Mouse (Mus musculus) hindlimb bud, embryonic 11.5 days (tissue): ENCODE data around the gene Atp1b2.

Experiments
- DNase-seq: peaks from one replicate; pipeline ENCODE4 v3.0.0-alpha.2; 2012; ENCODE audit warnings: low read depth, low spot score; ENCODE audit errors: extremely low spot score

Gene Atp1b2

DNA sequence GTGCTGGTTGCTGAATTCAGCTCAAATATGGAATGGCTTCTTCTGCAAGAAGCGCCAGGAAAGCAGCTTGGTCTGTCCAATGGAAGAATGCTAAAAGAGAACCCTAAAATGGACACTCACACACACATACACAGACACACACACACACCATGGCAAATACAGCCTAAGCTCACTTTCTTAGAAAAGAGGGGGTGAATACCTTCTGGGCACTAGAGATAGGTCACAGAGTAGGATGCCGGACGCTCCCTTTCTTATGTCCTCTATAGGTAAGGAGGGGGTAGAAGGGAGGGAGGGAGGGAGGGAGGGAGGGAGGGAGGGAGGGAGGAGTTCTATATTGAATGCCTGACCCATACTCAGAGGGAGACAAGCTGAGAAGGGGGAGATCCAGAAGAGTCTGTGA, 2.8 kb upstream of the Atp1b2 start:
- no peak for DNase-seq

DNA sequence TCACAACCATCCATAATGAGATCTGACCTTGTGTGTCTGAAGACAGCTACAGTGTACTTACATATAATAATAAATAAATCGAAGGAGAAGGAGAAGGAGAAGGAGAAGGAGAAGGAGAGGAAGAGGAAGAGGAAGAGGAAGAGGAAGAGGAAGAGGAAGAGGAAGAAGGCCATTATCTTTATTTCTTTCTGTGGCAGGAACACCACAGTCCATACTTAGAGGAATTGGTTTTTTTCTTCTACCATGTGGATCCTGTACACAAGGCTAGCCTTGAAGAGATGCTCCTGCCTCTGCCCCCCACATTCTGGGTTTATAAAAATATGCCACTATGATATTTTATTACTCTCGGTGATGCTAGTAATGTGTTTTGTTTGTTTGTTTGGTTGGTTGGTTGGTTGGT, 1.1 kb upstream of the Atp1b2 start:
- no peak for DNase-seq

DNA sequence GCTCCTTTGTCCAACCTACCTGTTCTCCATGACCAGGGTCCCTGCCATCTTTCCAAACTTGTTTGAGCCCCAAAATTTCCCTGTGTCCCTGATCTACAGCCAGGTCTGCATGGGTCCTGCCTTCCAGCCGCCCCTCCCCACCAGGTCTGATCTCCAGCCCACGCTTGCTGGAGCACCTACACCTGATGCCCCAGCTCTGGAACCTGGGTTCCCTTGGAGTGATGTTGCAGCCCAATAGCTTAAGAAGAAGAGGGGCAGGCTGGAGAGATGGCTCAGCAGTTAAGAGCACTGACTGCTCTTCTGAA, 701 bp upstream of the Atp1b2 start:
- DNase-seq = no peak

DNA sequence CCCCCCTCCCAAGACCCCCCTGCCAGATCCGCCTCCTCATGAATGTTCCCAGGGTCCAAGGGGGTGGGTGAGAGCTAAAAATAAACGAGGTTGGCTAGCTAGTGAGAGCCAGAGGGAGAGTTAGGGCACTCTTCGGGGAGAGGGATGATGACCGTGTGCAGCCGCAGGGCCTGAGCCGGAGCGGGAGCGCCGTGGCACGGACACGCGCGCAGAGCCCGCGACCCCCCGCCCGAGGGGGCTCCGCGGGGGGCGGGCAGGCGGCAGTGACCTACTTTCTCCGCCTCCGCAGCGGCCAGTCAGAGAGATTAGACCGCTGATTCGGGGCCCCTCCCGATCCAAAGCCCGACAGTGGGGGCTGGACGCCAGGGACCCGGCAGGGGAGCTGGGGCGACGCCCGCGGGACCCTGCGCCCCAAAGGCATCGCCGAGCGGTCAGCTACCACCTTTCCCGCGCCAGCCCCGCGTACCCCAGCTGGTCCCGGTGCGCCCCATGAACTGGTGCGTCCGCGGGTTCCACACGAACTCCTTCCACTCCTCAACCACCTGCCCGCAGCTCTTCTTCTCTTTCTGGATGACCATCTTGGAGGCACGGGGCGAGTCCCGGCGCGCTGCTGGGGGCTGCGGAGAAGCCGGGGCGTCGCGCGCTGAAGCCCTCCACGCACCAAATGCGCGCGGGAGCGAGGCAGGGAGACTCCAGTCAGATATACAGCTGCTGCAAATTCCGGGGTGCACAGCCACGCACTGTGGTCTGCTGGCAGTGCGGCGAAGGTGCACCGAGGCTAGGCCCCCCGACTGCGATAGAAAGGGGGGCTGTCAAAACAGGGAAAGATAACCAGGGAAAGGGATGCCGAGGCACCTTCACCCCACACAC, 712 bp downstream of the Atp1b2 start:
- DNase-seq = no peak

DNA sequence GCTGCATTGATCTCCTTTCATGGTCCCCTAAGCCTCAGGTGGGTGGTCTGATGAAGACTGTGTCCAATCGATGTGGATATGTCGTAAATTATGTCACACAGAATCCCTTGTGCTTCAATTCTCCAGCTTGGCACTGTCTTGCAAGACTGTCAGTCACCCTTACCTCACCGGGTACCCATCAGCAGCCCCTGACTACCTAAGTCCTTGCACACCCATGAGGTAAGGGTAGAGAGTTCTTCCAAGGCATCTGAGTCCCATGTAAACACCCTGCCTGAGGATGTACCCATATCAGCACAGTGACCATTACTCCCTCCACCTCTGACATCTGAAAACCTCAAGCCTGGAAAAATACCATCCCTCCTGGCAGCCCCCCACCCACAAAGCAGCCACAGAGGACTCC, 1.4 kb downstream of the Atp1b2 start:
- DNase-seq = no peak

DNA sequence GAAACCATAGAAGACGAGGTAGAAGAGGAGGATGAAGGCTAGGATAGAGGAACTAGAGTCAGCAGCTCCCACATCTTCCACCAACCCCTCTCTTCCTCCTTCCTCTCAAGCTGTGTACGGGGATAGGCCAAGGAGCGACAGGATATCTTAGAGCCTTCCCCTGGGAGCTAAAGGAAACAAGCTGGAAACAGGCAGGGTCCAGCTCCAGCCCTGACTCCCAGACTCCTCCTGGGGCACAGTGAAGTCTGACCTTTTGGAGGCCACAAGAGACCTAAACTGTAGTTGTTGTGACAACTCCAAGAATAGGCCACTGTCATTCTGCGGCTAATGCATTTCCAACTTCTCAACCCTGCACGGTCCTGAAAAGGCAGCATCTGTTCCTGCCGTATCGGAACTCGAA, 2.2 kb downstream of the Atp1b2 start:
- DNase-seq = no peak

DNA sequence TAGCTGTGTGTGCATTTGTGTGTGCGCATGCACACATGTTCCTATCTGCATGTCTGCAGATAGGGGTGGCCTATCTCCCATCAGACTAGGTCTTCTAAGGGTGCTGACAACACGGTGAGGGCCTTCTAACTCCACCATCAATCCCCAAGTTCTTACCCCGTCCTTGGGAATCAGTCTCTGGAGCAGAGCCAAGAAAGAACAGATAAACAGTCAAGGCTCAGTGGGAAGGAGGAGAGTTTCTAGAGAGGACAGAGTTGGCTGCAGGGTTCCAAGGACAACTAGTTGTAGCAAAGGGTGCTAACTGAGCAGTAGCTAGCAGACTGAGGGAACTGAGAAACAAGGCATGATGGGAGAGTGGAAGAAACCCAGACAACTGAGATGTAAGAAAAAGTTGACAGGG, 4.0 kb downstream of the Atp1b2 start:
- no peak for DNase-seq

DNA sequence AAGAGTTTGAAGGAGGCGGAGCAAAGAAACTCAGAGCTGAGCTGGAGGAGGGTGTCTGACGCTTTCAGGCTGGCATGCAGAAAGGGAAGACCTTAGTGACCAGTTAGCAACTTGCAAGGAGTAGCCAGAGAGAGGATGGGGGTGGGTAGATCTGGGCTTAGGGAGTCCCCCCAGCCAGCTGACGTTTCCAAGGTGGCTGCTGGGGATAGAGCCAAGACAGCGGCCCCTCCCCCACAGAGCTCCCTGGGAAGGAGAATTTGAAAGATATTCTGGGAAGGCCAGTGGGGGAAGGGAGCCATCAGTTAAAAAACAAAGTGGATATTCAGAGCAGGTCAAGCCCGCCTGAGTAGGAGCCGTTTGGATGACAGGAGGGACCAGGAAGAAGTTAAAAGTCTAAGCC, 5.6 kb downstream of the Atp1b2 start:
- DNase-seq = no peak

DNA sequence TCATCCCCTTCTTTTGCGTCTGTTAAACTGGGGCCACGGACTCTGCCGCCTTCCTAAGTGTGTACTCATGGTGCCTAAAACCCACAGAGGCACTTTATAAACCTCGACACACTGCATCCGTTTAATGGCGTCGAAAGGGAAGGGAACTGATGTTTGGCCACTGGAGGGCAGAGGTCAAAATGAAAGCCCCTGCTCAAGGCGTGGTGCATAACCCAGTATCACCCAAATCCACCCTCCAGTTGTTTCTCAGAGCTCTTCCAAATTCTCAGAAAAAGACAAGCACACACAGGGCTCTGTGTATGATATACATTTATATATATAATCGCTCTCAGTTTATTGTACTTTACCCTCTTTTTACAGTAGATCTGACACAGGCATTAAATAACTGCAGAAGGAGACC, 6.3 kb downstream of the Atp1b2 start:
- DNase-seq = no peak

DNA sequence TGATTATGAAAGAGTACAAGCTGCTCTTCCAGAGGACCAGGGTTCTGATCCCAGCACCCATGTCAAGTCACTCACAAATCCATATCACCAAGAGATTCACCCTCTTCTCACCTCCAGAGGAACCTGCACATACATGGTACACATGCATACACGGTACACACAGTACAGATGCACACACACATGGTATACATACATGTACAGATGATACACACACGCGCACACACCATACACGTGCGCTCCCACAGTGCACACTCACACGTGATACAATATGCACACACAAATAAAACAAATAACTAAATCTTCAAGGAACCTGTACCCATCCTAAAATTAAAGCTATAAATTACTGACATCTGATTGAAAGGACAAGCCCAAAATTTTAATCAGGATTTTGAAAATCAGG, 10.9 kb downstream of the Atp1b2 start:
- no peak for DNase-seq

DNA sequence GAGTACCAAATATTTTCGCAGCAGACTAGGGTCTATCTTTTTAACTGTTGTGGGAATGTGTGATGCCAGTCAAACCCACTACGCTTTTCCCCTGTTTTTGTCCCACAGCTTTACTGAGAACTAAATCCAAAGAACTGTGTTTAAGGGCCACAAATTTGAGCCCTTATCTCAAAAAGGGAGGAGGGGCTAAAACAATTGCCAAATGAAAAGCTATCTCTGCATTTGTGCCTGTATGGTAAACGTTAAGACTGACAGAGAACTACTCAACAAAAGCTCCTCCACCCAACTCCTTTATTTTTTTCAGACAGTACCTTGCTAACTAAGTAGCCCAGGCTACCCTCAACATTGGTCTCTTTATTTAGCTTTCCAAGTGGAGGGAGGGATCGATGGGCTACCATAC, 12.9 kb downstream of the Atp1b2 start:
- DNase-seq = no peak

DNA sequence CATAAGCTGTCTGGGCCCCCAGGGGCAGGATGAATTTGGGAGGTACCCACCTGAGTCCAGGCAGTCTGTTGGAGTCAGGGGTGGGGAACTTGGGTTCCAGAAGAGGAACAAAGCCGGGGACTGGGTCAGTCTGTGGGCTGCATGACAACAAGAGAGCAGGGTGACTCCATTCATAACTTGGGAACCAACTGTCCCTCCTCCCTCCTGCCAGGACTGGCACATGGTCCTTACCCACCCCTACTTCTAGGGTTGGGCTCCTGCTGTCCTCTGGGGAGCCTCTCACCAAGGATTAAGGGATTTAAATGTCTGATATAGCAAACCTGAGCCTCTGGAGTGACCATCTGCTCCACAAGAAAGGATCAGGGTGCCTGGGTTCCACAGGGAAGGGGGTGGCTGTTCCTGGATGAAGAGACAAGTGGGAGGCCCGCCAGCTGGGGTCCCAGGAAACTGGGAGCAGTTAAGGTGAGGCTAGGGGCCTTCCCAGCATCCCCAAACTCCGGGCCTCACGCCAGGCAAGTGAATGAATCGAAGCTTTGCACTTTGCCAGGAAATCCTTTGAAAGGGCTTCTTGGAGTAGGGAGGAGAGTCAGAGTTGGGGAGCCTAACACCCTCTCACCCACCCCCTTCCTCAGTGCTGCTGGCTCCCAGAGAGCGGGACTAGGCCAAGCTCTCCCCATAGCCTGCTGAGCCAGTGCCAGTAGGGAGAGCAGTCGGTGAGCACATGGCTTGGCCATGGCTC, 13.7 kb downstream of the Atp1b2 start:
- DNase-seq = no peak

DNA sequence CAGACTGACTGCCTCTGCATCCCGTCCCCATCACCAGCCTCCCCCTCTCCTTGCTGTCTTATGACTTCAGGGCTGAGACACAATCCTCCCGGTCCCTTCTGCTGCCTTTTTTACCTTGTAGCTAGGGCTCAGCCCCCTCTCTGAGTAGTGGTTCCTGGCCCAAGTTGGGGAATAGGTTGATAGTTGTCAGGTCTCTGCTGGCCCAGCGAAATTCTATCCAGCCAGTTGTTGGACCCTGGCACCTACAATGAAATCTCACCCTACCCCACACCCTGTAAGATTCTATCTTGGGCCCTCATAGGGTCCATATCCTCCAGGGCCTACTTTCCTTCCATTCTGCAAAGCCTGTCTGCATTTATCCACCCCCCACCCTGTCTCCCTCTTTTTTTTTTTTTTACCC, 14.3 kb downstream of the Atp1b2 start:
- no peak for DNase-seq

DNA sequence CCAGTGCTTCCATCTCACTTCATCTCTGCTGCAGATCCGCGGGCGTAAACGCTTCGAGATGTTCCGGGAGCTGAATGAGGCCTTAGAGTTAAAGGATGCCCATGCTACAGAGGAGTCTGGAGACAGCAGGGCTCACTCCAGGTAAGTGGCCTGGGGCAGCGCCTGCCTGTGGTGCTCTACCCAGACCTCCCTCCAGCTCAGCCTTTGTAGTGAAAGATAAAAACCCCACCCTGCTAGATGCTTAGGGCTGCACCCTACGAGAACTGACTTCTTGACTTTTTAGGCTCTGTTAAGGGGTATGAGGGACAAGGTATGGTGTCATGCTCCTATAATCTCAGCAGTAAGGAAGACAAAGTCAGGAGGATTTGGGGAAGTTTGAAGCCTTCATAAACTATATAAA, 15.1 kb downstream of the Atp1b2 start:
- no peak for DNase-seq

DNA sequence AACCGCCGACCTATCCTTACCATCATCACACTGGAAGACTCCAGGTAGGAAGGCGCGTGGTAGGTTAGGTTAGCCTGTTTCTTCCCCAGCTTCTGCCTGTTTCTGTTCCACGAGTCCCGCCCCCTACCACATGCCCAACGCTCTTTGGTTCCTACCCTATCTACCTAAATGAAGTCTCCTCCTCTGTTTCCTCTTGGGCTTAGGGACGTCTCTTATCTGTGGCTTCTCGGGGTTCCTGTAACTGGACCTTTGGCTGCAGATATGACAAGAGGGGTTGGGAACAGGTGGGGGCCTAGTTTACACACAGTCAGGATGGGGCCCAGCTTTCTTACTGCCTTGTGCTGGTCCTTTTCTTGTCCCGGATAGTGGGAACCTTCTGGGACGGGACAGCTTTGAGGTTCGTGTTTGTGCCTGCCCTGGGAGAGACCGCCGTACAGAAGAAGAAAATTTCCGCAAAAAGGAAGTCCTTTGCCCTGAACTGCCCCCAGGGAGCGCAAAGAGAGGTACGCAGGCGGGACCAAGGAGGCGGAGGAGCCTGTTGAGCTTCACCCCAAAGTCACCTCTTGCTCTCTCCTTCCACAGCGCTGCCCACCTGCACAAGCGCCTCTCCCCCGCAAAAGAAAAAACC, 16.4 kb downstream of the Atp1b2 start:
- no peak for DNase-seq

DNA sequence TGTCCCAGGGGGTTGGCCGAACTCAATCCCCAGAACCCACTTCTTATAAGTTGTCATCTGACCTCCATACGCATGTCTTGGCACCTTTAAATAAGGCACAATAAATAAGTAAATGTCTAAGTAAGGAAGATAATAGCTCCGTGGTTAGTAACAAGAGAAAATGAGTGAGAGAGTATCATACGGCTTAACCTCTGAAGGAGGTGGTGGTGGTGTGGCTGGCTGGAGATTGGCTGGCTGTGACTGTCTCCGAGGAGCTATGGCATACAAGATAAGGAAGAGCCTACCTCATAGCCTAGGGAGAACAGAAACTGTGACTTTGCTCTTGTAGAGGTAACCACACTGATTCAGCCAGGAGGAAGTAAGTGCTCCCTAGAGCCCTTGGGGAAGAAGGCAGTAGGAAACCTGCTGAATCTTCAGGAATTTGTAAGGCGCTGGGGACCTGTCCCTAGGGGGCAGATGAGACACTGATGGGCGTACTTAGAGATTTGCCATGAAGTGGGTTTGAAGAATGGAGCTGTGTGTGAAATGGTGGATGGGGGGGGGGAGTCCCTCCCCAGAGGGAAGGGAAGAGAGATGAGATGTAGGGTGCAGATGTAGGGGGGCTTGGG, 19.9 kb downstream of the Atp1b2 start:
- no peak for DNase-seq

DNA sequence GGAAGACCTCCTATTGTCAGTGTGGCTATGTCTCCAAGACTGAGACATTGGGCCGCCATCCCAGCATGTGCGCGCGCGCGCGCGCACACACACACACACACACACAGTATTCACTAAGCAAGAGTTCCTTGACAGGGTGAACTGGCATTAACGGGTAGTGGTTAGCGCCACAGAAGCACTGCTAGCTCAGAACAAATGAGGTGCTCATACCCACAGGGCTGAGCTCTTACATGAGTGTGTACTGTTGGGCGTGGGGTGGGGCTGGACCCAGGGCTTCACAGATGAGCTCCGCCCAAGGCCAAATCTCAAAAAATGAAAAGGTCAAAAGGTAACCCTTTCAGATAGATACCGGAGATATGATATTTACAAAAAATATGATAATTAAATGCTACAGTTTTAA, 20.8 kb downstream of the Atp1b2 start:
- no peak for DNase-seq

DNA sequence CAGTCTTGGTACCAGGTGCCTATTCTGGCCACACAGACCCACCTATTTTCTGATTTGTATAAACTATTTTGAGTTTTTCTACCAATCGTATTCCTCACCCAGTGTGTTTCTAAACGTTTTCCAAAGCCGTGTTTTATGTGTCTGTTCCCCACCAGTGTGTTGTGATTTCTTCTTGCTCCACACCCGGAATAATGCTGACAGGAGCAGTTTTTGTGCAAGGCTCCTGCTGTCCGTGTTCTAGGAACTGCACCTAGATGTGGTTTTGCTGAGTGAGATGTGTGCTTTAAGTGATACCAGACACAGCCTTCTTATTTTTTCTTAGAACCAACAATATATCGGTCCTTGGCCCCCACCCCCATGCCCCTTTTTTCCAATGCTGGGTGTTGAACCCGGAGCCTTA, 21.7 kb downstream of the Atp1b2 start:
- no peak for DNase-seq

DNA sequence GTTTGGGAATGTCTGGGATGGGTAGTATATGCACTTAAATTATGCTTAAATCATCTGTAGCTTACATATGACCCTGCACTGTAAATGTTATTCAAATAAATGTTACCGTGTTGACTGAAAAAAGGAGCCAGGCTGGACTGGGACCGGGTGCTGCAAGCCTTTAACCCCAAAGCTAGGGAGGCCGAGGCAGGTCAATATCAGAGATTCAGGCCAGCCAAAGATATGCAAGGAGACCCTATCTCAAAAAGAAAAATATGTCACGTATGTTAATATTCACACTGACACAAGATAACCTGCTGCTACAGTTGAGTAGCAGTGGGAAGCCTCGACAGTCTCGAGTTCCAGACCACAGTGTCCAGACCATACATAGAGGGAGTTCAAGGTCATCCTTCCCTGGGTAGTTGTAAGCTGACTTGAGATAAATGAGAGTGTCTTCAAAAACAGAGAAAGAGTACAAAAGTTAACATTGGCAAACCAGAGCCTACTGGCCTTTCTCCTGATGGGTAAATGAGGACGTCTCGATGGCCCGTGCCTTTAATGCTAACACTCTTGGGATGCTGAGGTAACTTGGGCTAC, 23.4 kb downstream of the Atp1b2 start:
- DNase-seq = no peak

DNA sequence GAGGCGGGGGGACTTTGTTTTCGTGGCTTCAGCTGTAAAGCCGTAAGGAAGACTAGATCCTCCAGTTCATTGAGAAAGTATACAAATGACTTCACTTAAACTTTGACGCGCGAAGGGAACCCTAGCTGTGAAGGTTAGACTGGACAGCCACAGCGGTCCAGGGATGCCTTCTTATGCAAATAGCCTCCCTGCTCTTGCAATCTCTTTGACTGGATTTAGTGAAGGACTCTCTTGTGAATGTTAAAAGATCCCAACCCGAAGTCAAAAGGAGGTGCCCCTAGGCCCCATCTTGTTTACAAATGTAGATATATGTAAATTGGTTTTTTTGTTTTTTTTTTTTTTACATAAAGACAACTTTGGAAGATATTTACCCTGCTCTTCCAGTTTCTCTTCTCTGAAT, 23.9 kb downstream of the Atp1b2 start:
- DNase-seq = no peak

DNA sequence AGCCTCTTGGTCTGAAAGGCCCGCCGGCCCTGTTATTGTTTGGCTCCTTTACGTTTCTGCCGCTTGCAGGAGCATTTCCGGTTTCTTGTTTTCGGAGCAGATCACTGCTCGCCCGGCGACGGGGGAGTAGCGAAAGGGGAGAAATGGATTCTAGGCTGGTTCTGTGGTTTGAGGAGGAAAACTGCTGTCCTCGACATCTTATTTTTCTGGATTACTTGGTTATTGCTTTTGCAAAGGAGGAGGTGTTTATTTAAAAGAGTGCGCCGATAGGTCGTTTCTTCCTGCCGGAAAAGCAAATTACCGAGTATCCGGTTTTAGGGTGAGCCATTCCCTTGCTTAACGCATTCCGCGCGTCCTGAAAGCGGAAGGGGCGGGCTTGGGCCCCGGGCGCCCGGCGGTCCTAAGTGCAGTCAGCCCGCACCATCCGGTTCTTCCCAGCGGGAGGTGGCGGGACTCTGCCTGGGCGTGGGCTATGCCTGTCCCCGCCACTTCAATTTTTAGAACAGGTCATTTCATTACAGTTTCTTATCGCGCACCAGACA, 24.5 kb downstream of the Atp1b2 start:
- peak; percentile 89 for DNase-seq
